Mouse (Mus musculus): Measurements from ENCODE around the gene Sycp1.
A peak's percentile ranks its signal among the peaks of the same experiment; 100 is the strongest.

Gene Sycp1

GRCm38 (mm10) chr3:102935451-102936354 lies at the start of gene Sycp1:
Sycp1 (minus strand) TSS chr3:102936100.
- peak; percentile 60 for DNase-seq (ENCODE audit: low read depth, low spot score)

GRCm38 (mm10) chr3:102980349-102980736 lies 44.4 kb upstream of the Sycp1 start:
- no peak for DNase-seq (ENCODE audit: low read depth, low spot score)

- DNase-seq (ENCODE audit: low read depth, low spot score), result peak; percentile 55
Measured at GRCm38 (mm10) chr3:102979550-102980348, 43.8 kb upstream of the Sycp1 start.

- DNase-seq (ENCODE audit: low read depth, low spot score), result no peak
Measured at GRCm38 (mm10) chr3:102976906-102977305, 41.0 kb upstream of the Sycp1 start.

GRCm38 (mm10) chr3:102970508-102970907 lies 34.6 kb upstream of the Sycp1 start:
- no peak for DNase-seq (ENCODE audit: low read depth, low spot score)

- DNase-seq (ENCODE audit: low read depth, low spot score), result no peak
Measured at GRCm38 (mm10) chr3:102970067-102970466, 34.2 kb upstream of the Sycp1 start.

GRCm38 (mm10) chr3:102964033-102964432 lies 28.1 kb upstream of the Sycp1 start, which contains the start of gene Nr1h5:
Nr1h5 (minus strand) TSS chr3:102964133.
- no peak for DNase-seq (ENCODE audit: low read depth, low spot score)

- no peak for DNase-seq (ENCODE audit: low read depth, low spot score)
Measured at GRCm38 (mm10) chr3:102955596-102955995, 19.7 kb upstream of the Sycp1 start.

- DNase-seq (ENCODE audit: low read depth, low spot score), result no peak
Measured at GRCm38 (mm10) chr3:102955143-102955542, 19.2 kb upstream of the Sycp1 start.

- no peak for DNase-seq (ENCODE audit: low read depth, low spot score)
Measured at GRCm38 (mm10) chr3:102954476-102954875, 18.6 kb upstream of the Sycp1 start.

- DNase-seq (ENCODE audit: low read depth, low spot score), result peak; percentile 35
Measured at GRCm38 (mm10) chr3:102946861-102947260, 11.0 kb upstream of the Sycp1 start.

- DNase-seq (ENCODE audit: low read depth, low spot score), result no peak
Measured at GRCm38 (mm10) chr3:102946312-102946711, 10.4 kb upstream of the Sycp1 start.

GRCm38 (mm10) chr3:102938100-102938499 lies 2.2 kb upstream of the Sycp1 start:
- no peak for DNase-seq (ENCODE audit: low read depth, low spot score)

GRCm38 (mm10) chr3:102899136-102899535 lies 36.8 kb downstream of the Sycp1 start:
- no peak for DNase-seq (ENCODE audit: low read depth, low spot score)

- DNase-seq (ENCODE audit: low read depth, low spot score), result no peak
Measured at GRCm38 (mm10) chr3:102880529-102880928, 55.4 kb downstream of the Sycp1 start.

- peak; percentile 85 for DNase-seq (ENCODE audit: low read depth, low spot score)
Measured at GRCm38 (mm10) chr3:102848661-102849060, 87.2 kb downstream of the Sycp1 start.

- DNase-seq (ENCODE audit: low read depth, low spot score), result peak; percentile 22
Measured at GRCm38 (mm10) chr3:102842386-102842785, 93.5 kb downstream of the Sycp1 start.

GRCm38 (mm10) chr3:102803937-102804336 lies 132.0 kb downstream of the Sycp1 start:
- peak; percentile 69 for DNase-seq (ENCODE audit: low read depth, low spot score)

GRCm38 (mm10) chr3:102787369-102787768 lies 148.5 kb downstream of the Sycp1 start:
- DNase-seq (ENCODE audit: low read depth, low spot score), result peak; percentile 16

GRCm38 (mm10) chr3:102782618-102783017 lies 153.3 kb downstream of the Sycp1 start, which contains the start of gene Tshb:
Tshb (minus strand) TSS chr3:102782718.
- no peak for DNase-seq (ENCODE audit: low read depth, low spot score)

- no peak for DNase-seq (ENCODE audit: low read depth, low spot score)
Measured at GRCm38 (mm10) chr3:102773018-102773417, 162.9 kb downstream of the Sycp1 start.
